ENCODE assay signal across 25 mouse cellular contexts in genomic region chr17:62765165-62765564, GRCm38 (mm10).
DNase-seq lines count a peak whose midpoint lies in the region; ATAC-seq and TF ChIP-seq lines count a peak whose summit lies in the region.
"Had no signal": no experiment of that assay in that cellular context is flagged by ENCODE, and none has a peak within 500 bp of the region (broad histone marks: within the 10 kb centered on the region; RNA-seq: fewer than 3 reads in every experiment).

No protein-coding gene starts in this region.

- no peak overlapping the region for H3K9ac ChIP-seq in MEL (ENCODE audit: control insufficient read depth, low read depth, low read length, poor library complexity, severe bottlenecking)
- H3K9ac ChIP-seq: embryonic facial prominence, embryonic 12.5 days; forebrain, embryonic 13.5 days; forebrain, embryonic 15.5 days; forebrain, postnatal 0 days had no signal

- no peak overlapping the region for H3K27ac ChIP-seq in MEL (ENCODE audit: control insufficient read depth, low read depth, low read length)
- H3K27ac ChIP-seq: embryonic facial prominence, embryonic 10.5 days; embryonic facial prominence, embryonic 12.5 days; forebrain, embryonic 13.5 days; forebrain, embryonic 15.5 days had no signal

- CTCF ChIA-PET in Patski (lab: Charles Lee): no interaction called here

- no peak overlapping the region for H3K4me3 ChIP-seq in MEL (ENCODE audit: control insufficient read depth in 1 of 2, insufficient read depth in 1 of 2, low read depth in 2 of 2, low read length in 2 of 2)
- H3K4me3 ChIP-seq: embryonic facial prominence, embryonic 10.5 days; embryonic facial prominence, embryonic 12.5 days; forebrain, embryonic 13.5 days; forebrain, embryonic 15.5 days had no signal

- H3K79me2 ChIP-seq in MEL (ENCODE audit: control insufficient read depth, insufficient read depth, low read length, poor library complexity): no peaks in the 10 kb centered on the region

- H3K27me3 ChIP-seq in MEL (ENCODE audit: control insufficient read depth in 1 of 2, insufficient read depth in 2 of 2, low read length in 2 of 2): no peaks in the 10 kb centered on the region
- no peaks in the 10 kb centered on the region for H3K27me3 ChIP-seq in Patski
- H3K27me3 ChIP-seq: CH12.LX; embryonic facial prominence, embryonic 12.5 days; forebrain, embryonic 13.5 days; forebrain, embryonic 15.5 days had no signal

- H3K4me1 ChIP-seq in MEL (ENCODE audit: control insufficient read depth in 1 of 2, insufficient read depth in 2 of 2, low read length in 2 of 2): no peaks in the 10 kb centered on the region; a peak in 1 of 4 replicates

- POLR2A ChIA-PET in Patski (lab: Charles Lee): no interaction called here

- H3K9me3 ChIP-seq in MEL (replicated peaks; ENCODE audit: insufficient read depth, low read length): no peaks in the 10 kb centered on the region
- H3K9me3 ChIP-seq: embryonic facial prominence, embryonic 10.5 days; embryonic facial prominence, embryonic 12.5 days; forebrain, embryonic 13.5 days; forebrain, embryonic 15.5 days had no signal

- in situ Hi-C loops in Patski (cut with MboI; ENCODE audit: low pct_unique_long_range_greater_than_20kb): no loop called here

- H3K36me3 ChIP-seq in MEL (ENCODE audit: control insufficient read depth in 1 of 2, insufficient read depth in 2 of 2, low read length in 2 of 2): no peaks in the 10 kb centered on the region
- H3K36me3 ChIP-seq: embryonic facial prominence, embryonic 10.5 days; embryonic facial prominence, embryonic 12.5 days; forebrain, embryonic 15.5 days; G1E had no signal

- no peak for TF ChIP-seq POLR2A in MEL (IDR thresholded peaks at IDR 0.05; ENCODE audit: control insufficient read depth in 1 of 2, insufficient read depth in 1 of 2, low read depth in 1 of 2, low read length in 2 of 2, poor library complexity in 1 of 2)

- TF ChIP-seq RAD21 in MEL (IDR thresholded peaks at IDR 0.05; ENCODE audit: low read depth, low read length): no peak

- peak; percentile 60 for ATAC-seq in Patski
- ATAC-seq in granulocyte monocyte progenitor cell, adult 5-6 weeks (replicated peaks; ENCODE audit: poor library complexity, severe bottlenecking): no peak
- ATAC-seq: CD4-positive, CD25-positive, alpha-beta regulatory T cell, adult 4 months; forebrain, embryonic 13.5 days; forebrain, embryonic 15.5 days; forebrain, postnatal 0 days had no signal

- TF ChIP-seq CTCF in MEL (IDR thresholded peaks at IDR 0.05 in 2 of 3, conservative IDR thresholded peaks at IDR 0.05 in 1 of 3; ENCODE audit: control insufficient read depth in 1 of 3, insufficient read depth in 1 of 3, low read depth in 2 of 3, low read length in 3 of 3, poor library complexity in 1 of 3, severe bottlenecking in 1 of 3) (no peak), Patski (IDR thresholded peaks at IDR 0.05) (no peak)

- TF ChIP-seq EP300 in MEL (IDR thresholded peaks at IDR 0.05; ENCODE audit: low read depth in 1 of 2, low read length in 2 of 2): no peak

- DNase-seq in heart, adult 11 months: peak; percentile 16
- DNase-seq in heart, adult 9 months (ENCODE audit: low spot score in 2 of 2): no peak
- DNase-seq in 3T3-L1 (ENCODE audit: low read depth, low spot score) (peak; percentile 74), MEL (ENCODE audit: low read depth, low spot score) (no peak), Patski (ENCODE audit: low read depth, low spot score) (no peak)
- DNase-seq in right cerebral cortex, postnatal 36 days (ENCODE audit: low spot score in 2 of 2): no peak
- DNase-seq: adrenal gland, adult 2 months; adrenal gland, postnatal 10 days; adrenal gland, postnatal 25 days; B cell, adult 2 months; cerebellum, adult 11 months; cerebellum, adult 18-20 months; cerebellum, adult 8-10 months; cerebellum, adult 9-11 months; cerebellum, postnatal 14 days; cerebellum, postnatal 36 days; forebrain, postnatal 0 days had no signal

TF ChIP-seq in MEL, 35 proteins besides CTCF, POLR2A, EP300 and RAD21:
- no peak for TF ChIP-seq MYB (IDR thresholded peaks at IDR 0.05; ENCODE audit: low read depth, low read length)
- TF ChIP-seq JUND (IDR thresholded peaks at IDR 0.05; ENCODE audit: low read depth, low read length): no peak
- TF ChIP-seq GATA1 (IDR thresholded peaks at IDR 0.05; ENCODE audit: low read depth, low read length): 0 out of 2 replicates have a peak, but pooled peaks have one; percentile 3

Comparison
In these comparisons a context has a peak if more than half of its experiments do, and no peak if none do; other contexts are left out.
1. DNase-seq: peak in heart, adult 11 months (single experiment) and 3T3-L1 (single experiment); none in heart, adult 9 months (0 of 2), MEL (single experiment), Patski (single experiment) and right cerebral cortex, postnatal 36 days (0 of 2).